Mouse (Mus musculus) erythroblast, embryonic 14.5 days (primary cell): ENCODE results near the gene Dst.

ENCODE experiments used
- GATA1 ChIP-seq: IDR thresholded peaks from 2 replicates; pipeline ENCODE4 v1.6.1; 2012; ENCODE audit warnings: low read length, inconsistent platforms, mixed read lengths
- TAL1 ChIP-seq: IDR thresholded peaks from 3 replicates; pipeline ENCODE4 v1.6.1; 2012; ENCODE audit warnings: low read length, inconsistent platforms, mixed read lengths

GRCm38 (mm10) chr1:33869437-33869836, 38.6 kb upstream of the Dst start:
- TF ChIP-seq GATA1 (no peak), TAL1 (no peak)
